Comparison of ENCODE assay signal across 8 mouse cellular contexts in genomic region chr8:81812051-81812751, GRCm38 (mm10).
DNase-seq lines count a peak whose midpoint lies in the region; ATAC-seq and TF ChIP-seq lines count a peak whose summit lies in the region.

No protein-coding gene starts in this region.

- no peaks in the 10 kb centered on the region for H3K27me3 ChIP-seq in thymus, adult 2 months (ENCODE audit: control insufficient read depth, insufficient read depth, low read length)
- H3K27me3 ChIP-seq in hindbrain, embryonic 10.5 days (ENCODE audit: insufficient read depth, poor library complexity, severe bottlenecking): peaks cover 10% of the 10 kb centered on the region; the same call in 1 of the 2 replicates

- H3K27ac ChIP-seq in thymus, adult 2 months (ENCODE audit: control insufficient read depth, insufficient read depth, low read length): no peak overlapping the region
- H3K27ac ChIP-seq in hindbrain, embryonic 10.5 days: no peak overlapping the region

- H3K9me3 ChIP-seq in hindbrain, embryonic 10.5 days: no peaks in the 10 kb centered on the region

- no peaks in the 10 kb centered on the region; the same call in 1 of the 2 replicates for H3K4me1 ChIP-seq in thymus, adult 2 months (replicated peaks; ENCODE audit: control insufficient read depth, insufficient read depth, low read length)
- H3K4me1 ChIP-seq in hindbrain, embryonic 10.5 days (replicated peaks): peaks cover 13% of the 10 kb centered on the region; the same call in 1 of the 2 replicates

- H3K36me3 ChIP-seq in thymus, adult 2 months (ENCODE audit: control insufficient read depth, insufficient read depth, low read length): no peaks in the 10 kb centered on the region
- no peaks in the 10 kb centered on the region for H3K36me3 ChIP-seq in hindbrain, embryonic 10.5 days

- TF ChIP-seq CTCF in thymus, adult 2 months (IDR thresholded peaks at IDR 0.05; ENCODE audit: borderline replicate concordance, control insufficient read depth, extremely low read depth, insufficient read depth, low read length, poor library complexity): no peak

- no peak overlapping the region for H3K4me3 ChIP-seq in thymus, adult 2 months (ENCODE audit: control insufficient read depth, insufficient read depth, low read length)
- no peak overlapping the region for H3K4me3 ChIP-seq in hindbrain, embryonic 10.5 days

- no peak for TF ChIP-seq POLR2A in thymus, adult 2 months (IDR thresholded peaks at IDR 0.05; ENCODE audit: control insufficient read depth, extremely low read depth, insufficient read depth, low read length, poor library complexity)

- 94% methylated on average over 3 of the region's 3 CpGs for WGBS in thymus, adult 2 months
- 42% methylated on average over 3 of the region's 3 CpGs for WGBS in hindbrain, embryonic 10.5 days

- DNase-seq in adrenal gland, adult (ENCODE audit: inconsistent age in 2 of 2, low spot score in 1 of 2): peak; percentile 4 to 35
- no peak for DNase-seq in adrenal gland, adult 2 months
- DNase-seq in thymus, postnatal 0 days (ENCODE audit: low spot score): peak; percentile 24
- no peak for DNase-seq in thymus, adult 2 months
- DNase-seq in hindbrain, embryonic 10.5 days (ENCODE audit: low spot score): peak; percentile 21
- DNase-seq in kidney, postnatal 4 days: peak; percentile 25 to 51
- peak; percentile 37 for DNase-seq in retina, embryonic 14.5 days (ENCODE audit: low spot score)

- ATAC-seq in erythroblast, adult 5-6 weeks (replicated peaks; ENCODE audit: low FRiP score, poor library complexity, severe bottlenecking): no peak

Comparison
In these comparisons a context has a peak if more than half of its experiments do, and no peak if none do; other contexts are left out.
1. DNase-seq: peak in adrenal gland, adult (2 of 2), thymus, postnatal 0 days (single experiment), hindbrain, embryonic 10.5 days (single experiment), kidney, postnatal 4 days (2 of 2) and retina, embryonic 14.5 days (single experiment); none in adrenal gland, adult 2 months (single experiment) and thymus, adult 2 months (single experiment).